Mouse (Mus musculus) cerebellum, adult 2 months (tissue): ENCODE data around the gene Ube2f.

Experiments used
- CTCF ChIP-seq: fragments of 200-500 bp; IDR thresholded peaks from 2 replicates; pipeline ENCODE4 v1.5.1; 2011; ENCODE audit warnings: low read depth, mild to moderate bottlenecking, control low read depth, low read length, moderate library complexity, borderline replicate concordance; ENCODE audit not compliant: insufficient read depth
- POLR2A ChIP-seq: fragments of 200-500 bp; IDR thresholded peaks from 2 replicates; pipeline ENCODE4 v1.6.1; 2011; ENCODE audit warnings: low read length, control low read depth, borderline replicate concordance; ENCODE audit not compliant: insufficient read depth

DNA sequence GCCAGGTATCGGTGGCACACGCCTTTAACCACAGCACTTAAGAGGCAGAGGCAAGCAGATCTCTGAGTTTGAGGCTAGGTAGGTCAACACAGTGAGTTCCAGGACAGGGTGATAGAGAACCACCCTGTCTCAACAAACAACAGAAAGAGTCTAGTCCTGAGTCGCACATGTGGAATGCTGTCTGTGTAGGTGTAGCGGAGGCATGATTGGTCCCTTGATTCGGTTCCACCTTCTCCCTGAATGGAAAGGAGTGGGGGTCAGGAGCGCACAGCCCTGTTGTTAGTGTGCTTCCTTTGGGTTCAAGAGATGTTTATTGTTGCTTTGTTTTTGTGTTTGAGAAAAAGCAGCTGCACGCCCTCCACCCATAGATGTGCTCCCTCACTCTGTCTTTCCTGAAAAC is 12.4 kb downstream of the Ube2f start:
- TF ChIP-seq CTCF, result no peak
- no peak for TF ChIP-seq POLR2A
